Mouse (Mus musculus) lung, embryonic 15.5 days (tissue): ENCODE measurements around the gene Olfr686. TPM values are rescaled to one million over a fixed set of nuclear protein-coding genes. Genes with fewer than 3 reads are reported as not detected.

ENCODE experiments used
- ATAC-seq: fragments of 200-750 bp; cut with Nextera tagmentation; 2 replicates; pipeline ENCODE4 v1.8.0; 2017; ENCODE audit warnings: moderate number of reproducible peaks, borderline replicate concordance; ENCODE audit not compliant: low FRiP score, low TSS enrichment; ENCODE audit errors: extremely low read depth
- H3K27ac ChIP-seq: fragments of 300-500 bp; sonication (generic); 2 replicates; pipeline ENCODE4 v1.5.1; 2015; ENCODE audit warnings: moderate library complexity, mild to moderate bottlenecking, inconsistent platforms
- H3K27me3 ChIP-seq: fragments of 300-500 bp; sonication (generic); 2 replicates; pipeline ENCODE4 v1.6.1; 2015; ENCODE audit warnings: inconsistent platforms
- H3K36me3 ChIP-seq: fragments of 300-500 bp; sonication (generic); 2 replicates; pipeline ENCODE4 v1.6.1; 2015; ENCODE audit warnings: inconsistent platforms
- H3K4me1 ChIP-seq: fragments of 300-500 bp; sonication (generic); 2 replicates; pipeline ENCODE4 v1.6.1; 2015; ENCODE audit warnings: inconsistent platforms
- H3K4me2 ChIP-seq: fragments of 300-500 bp; sonication (generic); 2 replicates; pipeline ENCODE4 v1.6.1; 2015; ENCODE audit warnings: inconsistent platforms, mild to moderate bottlenecking, moderate library complexity
- H3K4me3 ChIP-seq: fragments of 300-500 bp; sonication (generic); 2 replicates; pipeline ENCODE4 v1.5.1; 2015; ENCODE audit warnings: mild to moderate bottlenecking, inconsistent platforms
- H3K9ac ChIP-seq: fragments of 300-500 bp; sonication (generic); 2 replicates; pipeline ENCODE4 v1.6.1; 2015; ENCODE audit warnings: inconsistent platforms
- H3K9me3 ChIP-seq: fragments of 300-500 bp; sonication (generic); 2 replicates; pipeline ENCODE4 v1.6.1; 2016; ENCODE audit warnings: inconsistent platforms
- WGBS: fragments of 180-500 bp; shearing (Covaris S2); methylation state at CpG from one replicate; pipeline ENCODE4 v1.1.7; 2015; 5-methylcytosine and 5-hydroxymethylcytosine counted together
- polyA plus RNA-seq: library from polyadenylated mRNA; unstranded; fragments of >200 nt; fragmentation: Nextera tagmentation; extraction: Ambion mirVana; gene quantifications from 2 replicates; pipeline ENCODE4 v1.2.1, GENCODE M21; 2015

The Olfr686 gene
- not detected in 2 replicates for polyA plus RNA-seq

DNA sequence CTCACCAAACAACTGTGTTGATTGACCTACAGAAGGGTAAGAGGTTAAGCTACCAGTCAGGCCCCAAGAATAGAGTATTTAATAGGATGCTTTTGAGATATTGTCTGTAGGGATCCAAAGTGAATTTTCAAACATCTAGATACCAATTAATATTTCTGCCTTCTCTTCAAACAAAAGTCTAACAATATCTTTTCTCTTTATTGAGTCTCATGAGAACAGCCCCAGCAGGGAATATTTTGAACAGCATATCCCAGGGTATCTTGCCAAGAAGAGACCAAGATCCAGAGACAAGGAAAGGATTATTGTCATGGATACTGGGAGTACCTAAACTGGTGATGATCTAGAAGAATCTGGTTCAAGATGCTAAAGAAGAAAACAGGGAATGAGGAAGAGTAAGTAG lies at the start of gene Olfr686:
TSS of gene Olfr686 (minus strand) at position 101 of the 400 bp plus-strand sequence.
- H3K4me1 ChIP-seq = no peaks in the 10 kb centered on the region
- H3K9me3 ChIP-seq = no peaks in the 10 kb centered on the region
- ATAC-seq = no peak

DNA sequence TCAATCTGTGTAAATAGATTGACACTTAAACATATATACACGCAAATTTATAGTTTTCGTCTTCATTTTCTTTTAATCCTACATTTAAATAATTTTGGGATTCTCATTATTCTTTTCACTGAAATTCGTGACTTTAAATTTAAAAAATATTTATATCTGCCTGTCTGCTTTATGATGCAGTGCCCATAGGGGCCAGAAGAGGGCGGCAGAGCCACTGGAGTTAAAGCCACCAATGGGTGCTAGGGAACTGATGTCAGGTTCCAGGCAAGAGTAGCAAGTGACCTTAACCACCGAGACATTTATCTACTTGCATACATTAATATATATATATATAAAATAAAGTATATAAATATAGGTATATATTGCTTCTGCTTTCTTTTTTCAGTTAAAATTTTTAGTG lies 49.4 kb upstream of the Olfr686 start:
- no peaks in the 10 kb centered on the region for H3K27me3 ChIP-seq
- H3K9me3 ChIP-seq = no peaks in the 10 kb centered on the region
- ATAC-seq = no peak
- H3K4me2 ChIP-seq = no peak overlapping the region
- no peak overlapping the region for H3K27ac ChIP-seq
- no peak overlapping the region for H3K9ac ChIP-seq
- no peaks in the 10 kb centered on the region for H3K4me1 ChIP-seq
- 66% methylated on average over 5 of the region's 5 CpGs for WGBS
- no peaks in the 10 kb centered on the region for H3K36me3 ChIP-seq
- no peak overlapping the region for H3K4me3 ChIP-seq

More for the DNA sequence above, at the start of gene Olfr686:
- Histone ChIP-seq H3K27me3 (no peaks in the 10 kb centered on the region), H3K36me3 (no peaks in the 10 kb centered on the region), H3K4me2 (no peak within 1 kb of the TSS), H3K4me3 (no peak within 1 kb of the TSS), H3K9ac (no peak within 1 kb of the TSS), H3K27ac (no peak within 1 kb of the TSS)

DNA sequence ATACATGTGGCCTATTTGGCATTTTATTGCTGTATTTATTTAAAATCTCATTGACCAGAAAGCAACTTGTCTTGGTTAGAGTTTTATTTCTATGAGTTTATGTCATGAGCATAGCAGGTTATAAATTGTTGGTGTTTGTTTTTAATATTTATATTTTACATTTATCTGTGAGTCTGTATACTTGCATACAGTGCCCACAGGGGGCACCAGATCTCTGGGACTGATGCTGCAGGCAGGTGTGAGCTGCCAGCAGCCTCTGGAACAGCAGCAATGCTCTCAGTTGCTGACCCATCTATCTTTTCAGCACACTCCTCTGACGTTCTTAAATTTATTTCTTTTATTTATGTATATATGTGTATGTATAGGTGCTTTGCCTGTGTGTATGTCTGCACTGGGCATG lies 40.9 kb upstream of the Olfr686 start:
- no peak overlapping the region for H3K4me3 ChIP-seq
- no peak overlapping the region for H3K9ac ChIP-seq
- H3K4me2 ChIP-seq = no peak overlapping the region
- H3K9me3 ChIP-seq = no peaks in the 10 kb centered on the region
- H3K27ac ChIP-seq = no peak overlapping the region
- ATAC-seq = no peak
- WGBS = 59% methylated on average over 1 of the region's 1 CpGs
- no peaks in the 10 kb centered on the region for H3K36me3 ChIP-seq
- no peaks in the 10 kb centered on the region for H3K27me3 ChIP-seq
- H3K4me1 ChIP-seq = no peaks in the 10 kb centered on the region

DNA sequence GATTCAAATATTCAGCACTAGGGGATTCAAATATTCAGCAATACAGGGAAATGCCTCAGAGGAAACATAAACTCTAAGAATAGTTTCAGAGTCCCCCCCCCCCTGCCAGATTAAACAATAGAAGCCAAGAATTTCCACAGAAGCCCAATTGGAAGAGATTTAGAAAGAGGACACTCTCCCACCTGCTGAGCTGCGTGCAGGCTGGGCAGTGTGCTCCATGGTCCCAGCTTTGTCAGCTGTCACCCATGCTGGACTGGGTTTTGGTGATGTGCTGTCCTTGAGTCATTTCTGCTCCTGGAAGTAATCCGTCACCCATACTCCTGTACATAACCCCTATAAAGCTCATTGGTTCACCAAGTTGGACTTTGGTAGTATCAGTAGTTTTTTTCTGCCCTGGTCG lies 40.4 kb upstream of the Olfr686 start:
- Histone ChIP-seq H3K9ac (no peak overlapping the region), H3K4me2 (no peak overlapping the region), H3K4me3 (no peak overlapping the region), H3K9me3 (no peaks in the 10 kb centered on the region), H3K27me3 (no peaks in the 10 kb centered on the region), H3K4me1 (no peaks in the 10 kb centered on the region), H3K27ac (no peak overlapping the region), H3K36me3 (no peaks in the 10 kb centered on the region)
- ATAC-seq = no peak
- 77% methylated on average over 3 of the region's 3 CpGs for WGBS

DNA sequence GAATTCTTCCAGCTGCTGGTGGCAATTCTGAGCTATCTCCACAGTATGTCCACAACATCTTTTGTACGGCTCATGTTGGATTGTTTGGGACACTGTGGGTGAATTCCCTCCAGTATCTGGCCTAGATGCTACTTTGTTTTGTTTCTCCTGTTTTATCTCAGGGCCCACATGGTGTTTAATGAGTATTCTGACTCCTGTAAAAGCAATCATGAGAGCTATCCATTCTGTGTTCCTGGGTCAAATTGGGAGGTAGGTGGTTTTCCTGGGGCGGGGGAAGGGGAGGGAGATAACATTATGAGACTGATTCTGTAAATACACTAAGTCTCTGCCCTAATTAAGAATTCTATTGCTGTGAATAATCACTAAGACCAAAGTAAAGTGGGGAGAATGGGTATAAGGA lies 22.1 kb upstream of the Olfr686 start:
- Histone ChIP-seq H3K4me2 (no peak overlapping the region), H3K36me3 (no peaks in the 10 kb centered on the region), H3K4me3 (no peak overlapping the region), H3K9me3 (no peaks in the 10 kb centered on the region), H3K27me3 (no peaks in the 10 kb centered on the region), H3K27ac (no peak overlapping the region), H3K9ac (no peak overlapping the region), H3K4me1 (no peaks in the 10 kb centered on the region)
- 74% methylated on average over 2 of the region's 2 CpGs for WGBS
- ATAC-seq = no peak

DNA sequence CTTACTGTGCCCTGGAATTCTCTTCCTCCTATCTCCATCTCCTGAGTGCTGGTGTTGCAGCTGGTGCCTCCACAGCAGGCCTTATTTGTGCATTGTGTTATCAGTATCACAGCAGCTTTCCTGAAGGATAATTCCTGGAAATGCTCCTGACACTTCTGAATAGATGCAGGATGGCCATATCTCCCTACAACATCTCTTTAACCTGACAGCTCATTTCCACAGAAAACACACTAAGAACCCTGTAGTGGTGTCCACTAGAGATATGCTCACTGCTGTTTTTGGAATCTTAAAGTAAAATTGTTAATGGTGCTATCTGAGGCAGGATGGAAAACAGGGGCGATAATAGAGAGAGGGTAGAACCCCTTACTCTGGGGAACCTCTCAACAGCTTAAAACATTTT lies 20.9 kb upstream of the Olfr686 start:
- H3K9me3 ChIP-seq = no peaks in the 10 kb centered on the region
- no peaks in the 10 kb centered on the region for H3K27me3 ChIP-seq
- no peak overlapping the region for H3K27ac ChIP-seq
- WGBS = 74% methylated on average over 1 of the region's 1 CpGs
- H3K4me3 ChIP-seq = no peak overlapping the region
- ATAC-seq = peak; percentile 42; the same call in 1 of the 2 replicates
- no peak overlapping the region for H3K4me2 ChIP-seq
- H3K9ac ChIP-seq = no peak overlapping the region
- no peaks in the 10 kb centered on the region for H3K36me3 ChIP-seq
- H3K4me1 ChIP-seq = no peaks in the 10 kb centered on the region

DNA sequence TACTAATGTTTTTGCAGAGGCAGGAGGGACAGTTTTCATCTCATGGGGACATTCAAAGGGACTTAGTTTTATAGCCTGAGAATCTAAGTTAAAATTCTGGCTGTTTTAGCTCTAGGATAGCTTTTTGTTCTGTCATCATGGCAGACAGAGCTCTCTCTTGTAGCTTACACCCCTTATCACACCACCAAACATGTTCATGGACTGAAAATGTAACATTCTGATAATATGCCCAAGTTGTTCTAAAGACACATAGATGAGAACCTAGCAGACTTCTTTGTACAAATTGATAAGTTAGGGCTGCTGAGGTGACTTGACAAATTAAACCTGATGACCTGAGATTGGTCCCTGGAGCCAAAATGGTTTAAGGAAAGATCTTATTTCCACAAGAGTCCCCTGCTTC lies 19.4 kb upstream of the Olfr686 start:
- no peaks in the 10 kb centered on the region for H3K27me3 ChIP-seq
- H3K4me3 ChIP-seq = no peak overlapping the region
- H3K4me1 ChIP-seq = no peaks in the 10 kb centered on the region
- no peak overlapping the region for H3K4me2 ChIP-seq
- H3K9ac ChIP-seq = no peak overlapping the region
- no peak overlapping the region for H3K27ac ChIP-seq
- no peak for ATAC-seq
- no peaks in the 10 kb centered on the region for H3K36me3 ChIP-seq
- no peaks in the 10 kb centered on the region for H3K9me3 ChIP-seq

DNA sequence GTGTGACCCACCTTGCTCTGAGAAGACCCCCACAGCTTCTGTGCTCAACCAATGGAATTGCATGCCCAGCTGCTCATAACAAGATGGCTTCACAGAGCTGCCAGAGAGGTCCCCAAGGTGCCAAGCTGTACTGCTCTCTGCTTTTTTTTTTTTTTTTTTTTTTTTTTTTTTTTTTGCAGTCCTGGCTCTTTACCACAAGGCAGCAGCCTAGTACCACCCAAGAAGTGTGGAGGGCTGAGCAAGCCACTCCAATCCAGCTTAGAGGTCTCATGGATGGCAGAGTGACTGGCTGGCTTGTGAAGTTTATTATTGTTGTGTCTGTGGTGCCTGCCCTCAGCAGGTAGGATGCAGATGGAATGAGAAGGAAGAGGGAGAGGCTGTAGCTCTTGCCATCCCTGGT lies 18.8 kb upstream of the Olfr686 start:
- no peak for ATAC-seq
- Histone ChIP-seq H3K4me3 (no peak overlapping the region), H3K27ac (no peak overlapping the region), H3K9me3 (no peaks in the 10 kb centered on the region), H3K36me3 (no peaks in the 10 kb centered on the region), H3K4me1 (no peaks in the 10 kb centered on the region), H3K27me3 (no peaks in the 10 kb centered on the region), H3K9ac (no peak overlapping the region), H3K4me2 (no peak overlapping the region)

DNA sequence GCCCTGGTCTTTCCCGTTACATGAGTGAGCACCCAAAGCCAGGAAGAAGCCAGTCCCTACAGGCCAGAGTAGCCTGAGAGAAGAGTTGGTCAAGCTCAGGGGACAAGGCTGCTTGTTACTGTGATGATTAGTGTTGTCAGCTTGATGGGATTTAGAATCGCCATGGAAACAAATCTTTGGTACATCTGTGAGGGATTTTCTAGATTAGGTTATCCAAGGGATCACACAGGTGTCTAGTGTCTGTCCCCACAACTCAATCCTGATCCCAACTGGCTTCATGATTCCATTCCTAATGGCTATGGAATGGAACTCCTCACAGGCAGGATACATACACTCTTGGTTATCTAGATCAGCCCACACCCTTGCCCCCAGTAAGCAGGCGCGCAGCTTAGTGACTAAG lies 11.0 kb upstream of the Olfr686 start:
- Histone ChIP-seq H3K4me3 (no peak overlapping the region), H3K36me3 (no peaks in the 10 kb centered on the region), H3K4me1 (no peaks in the 10 kb centered on the region), H3K9ac (no peak overlapping the region), H3K27me3 (no peaks in the 10 kb centered on the region), H3K27ac (no peak overlapping the region), H3K4me2 (no peak overlapping the region), H3K9me3 (no peaks in the 10 kb centered on the region)
- ATAC-seq = no peak
- 62% methylated on average over 4 of the region's 4 CpGs for WGBS

DNA sequence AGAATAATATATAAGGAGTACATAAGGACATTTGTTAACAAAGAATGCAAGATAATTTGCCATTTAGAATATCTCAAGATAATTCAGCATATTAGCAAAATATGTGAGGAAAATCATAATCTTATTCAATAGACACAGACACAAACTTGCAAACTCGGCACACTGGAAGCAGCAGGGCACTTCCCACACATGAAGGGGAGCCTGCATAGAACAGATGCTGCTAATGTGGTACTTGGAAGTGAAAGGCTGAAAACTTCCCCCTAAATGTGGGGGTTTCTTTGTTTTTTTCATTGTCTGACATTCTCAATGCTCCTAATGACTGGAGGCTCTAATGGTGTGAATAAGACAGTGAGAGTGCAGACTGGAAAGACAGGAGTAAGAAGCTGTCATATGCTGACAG lies 7.5 kb upstream of the Olfr686 start:
- no peak for ATAC-seq
- no peak overlapping the region for H3K27ac ChIP-seq
- WGBS = 53% methylated on average over 1 of the region's 1 CpGs
- H3K36me3 ChIP-seq = no peaks in the 10 kb centered on the region
- no peak overlapping the region for H3K4me2 ChIP-seq
- no peak overlapping the region for H3K9ac ChIP-seq
- H3K4me3 ChIP-seq = no peak overlapping the region
- no peaks in the 10 kb centered on the region for H3K27me3 ChIP-seq
- no peaks in the 10 kb centered on the region for H3K4me1 ChIP-seq
- no peaks in the 10 kb centered on the region for H3K9me3 ChIP-seq

DNA sequence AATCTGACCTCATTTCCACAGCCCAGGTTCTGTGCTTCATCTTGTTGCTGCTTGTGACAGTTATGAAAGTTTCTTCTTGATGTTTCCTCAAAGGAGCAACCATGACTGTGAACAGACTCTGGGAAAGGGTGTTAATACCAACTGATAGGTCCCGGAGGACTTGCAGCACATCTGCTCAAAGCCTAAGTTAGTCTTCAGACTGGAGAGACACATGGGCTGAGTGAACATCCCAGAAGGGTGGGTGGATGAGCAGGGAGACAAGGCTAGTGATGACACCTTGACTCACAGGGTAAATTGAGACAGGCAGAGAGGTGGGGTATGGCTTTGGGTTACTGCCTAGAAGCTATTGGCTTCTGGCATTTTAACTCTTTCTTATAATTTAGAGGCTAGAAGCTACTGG lies 21.4 kb downstream of the Olfr686 start, which contains the start of gene Olfr685:
TSS of gene Olfr685 (minus strand) at position 101 of the 400 bp plus-strand sequence.
- no peak within 1 kb of the TSS for H3K4me2 ChIP-seq
- no peak within 1 kb of the TSS for H3K4me3 ChIP-seq
- H3K4me1 ChIP-seq = no peaks in the 10 kb centered on the region
- WGBS = 72% methylated on average over 1 of the region's 1 CpGs
- H3K9me3 ChIP-seq = no peaks in the 10 kb centered on the region
- H3K27ac ChIP-seq = no peak within 1 kb of the TSS
- H3K36me3 ChIP-seq = no peaks in the 10 kb centered on the region
- ATAC-seq = no peak
- no peak within 1 kb of the TSS for H3K9ac ChIP-seq
- no peaks in the 10 kb centered on the region for H3K27me3 ChIP-seq

DNA sequence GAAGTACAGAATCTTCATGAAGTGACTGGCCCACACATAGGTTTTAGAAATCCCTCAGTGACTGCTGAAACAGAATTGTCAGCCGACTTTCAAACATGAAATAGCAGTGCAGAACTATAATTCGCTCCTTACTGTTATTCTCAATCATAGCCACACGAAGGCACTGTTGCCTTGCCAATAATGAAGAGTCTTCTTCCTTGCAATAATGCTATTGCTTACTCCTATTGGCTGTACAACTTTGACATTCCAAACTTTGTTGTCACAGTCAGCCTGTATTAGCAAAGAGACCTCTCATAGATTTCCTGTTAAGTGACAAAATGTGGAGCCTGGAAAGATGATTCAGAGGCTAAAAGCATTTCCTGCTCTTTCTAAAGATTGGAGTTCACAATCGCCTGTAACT lies 36.5 kb downstream of the Olfr686 start:
- H3K27me3 ChIP-seq = no peaks in the 10 kb centered on the region
- H3K9me3 ChIP-seq = no peaks in the 10 kb centered on the region
- ATAC-seq = no peak
- no peaks in the 10 kb centered on the region for H3K4me1 ChIP-seq
- no peaks in the 10 kb centered on the region for H3K36me3 ChIP-seq
- H3K9ac ChIP-seq = no peak overlapping the region
- H3K27ac ChIP-seq = no peak overlapping the region
- WGBS = 46% methylated on average over 4 of the region's 4 CpGs
- no peak overlapping the region for H3K4me2 ChIP-seq
- H3K4me3 ChIP-seq = no peak overlapping the region

DNA sequence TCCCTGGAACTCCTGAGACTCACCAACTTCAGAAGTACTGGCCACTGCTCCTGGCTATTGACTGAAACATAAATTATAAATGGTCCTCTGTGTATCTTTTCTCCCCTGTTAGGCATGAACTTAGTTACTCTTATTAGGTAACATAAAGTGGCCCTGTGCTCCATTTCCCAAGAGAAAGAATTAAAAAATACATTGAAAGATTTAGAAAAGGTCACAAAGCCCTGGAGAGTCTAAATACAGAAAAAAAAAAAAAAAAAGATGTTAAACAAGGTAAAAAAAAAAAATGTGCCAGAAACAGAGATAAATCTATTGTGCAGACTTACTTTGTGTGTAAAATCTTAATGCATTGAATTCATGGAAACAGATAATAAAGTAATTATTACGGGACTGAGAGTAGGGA lies 43.7 kb downstream of the Olfr686 start, which contains the start of gene Olfr684:
TSS of gene Olfr684 (minus strand) at position 101 of the 400 bp plus-strand sequence.
- Histone ChIP-seq H3K9ac (no peak within 1 kb of the TSS), H3K4me1 (no peaks in the 10 kb centered on the region), H3K9me3 (no peaks in the 10 kb centered on the region), H3K27me3 (no peaks in the 10 kb centered on the region), H3K36me3 (no peaks in the 10 kb centered on the region), H3K27ac (no peak within 1 kb of the TSS), H3K4me2 (no peak within 1 kb of the TSS), H3K4me3 (no peak within 1 kb of the TSS)
- no peak for ATAC-seq
- WGBS = 62% methylated on average over 1 of the region's 1 CpGs
